Mouse (Mus musculus) layer of hippocampus, postnatal 10 days (tissue): ENCODE results near the gene Igf1r. TPM values are rescaled to one million over a fixed set of nuclear protein-coding genes. Genes with fewer than 3 reads are reported as not detected.
A peak's percentile ranks its signal among the peaks of the same experiment; 100 is the strongest.

Source experiments
- DNase-seq, 2 experiments: peaks; one replicate each; pipeline ENCODE4 v3.0.0; 2021; ENCODE audit warnings: low spot score in 2 of 2
- total RNA-seq, 2 experiments: library from RNA; stranded (reverse); gene quantifications; 2 replicates each; pipeline ENCODE4 v1.2.3; 2021

Igf1r gene
- total RNA-seq, 2 experiments from 2014 or later, result 34.3 to 34.5 TPM

- DNase-seq, result no peak
Observed at GRCm38 (mm10) chr7:68153269-68153668, 200.6 kb downstream of the Igf1r start.

DNA sequence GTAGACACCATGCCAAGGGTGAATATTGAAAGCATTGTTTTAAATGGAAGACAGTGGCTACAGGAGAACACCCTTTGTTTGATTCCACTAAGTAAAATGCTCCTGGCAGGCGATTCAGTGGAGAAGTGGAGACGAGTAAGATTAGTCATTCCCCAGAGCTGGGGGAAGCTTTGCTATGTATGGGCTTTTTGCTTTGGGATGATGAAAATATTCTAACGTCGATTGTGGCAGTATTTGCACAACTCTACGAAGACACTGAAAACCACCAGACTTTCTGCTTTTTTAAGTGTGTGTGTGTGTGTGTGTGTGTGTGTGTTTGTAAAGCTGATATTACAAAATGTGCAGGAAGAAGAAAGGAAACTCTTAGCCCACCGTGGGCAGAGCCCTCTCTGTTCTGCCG, 202.0 kb downstream of the Igf1r start:
- DNase-seq, result no peak

DNA sequence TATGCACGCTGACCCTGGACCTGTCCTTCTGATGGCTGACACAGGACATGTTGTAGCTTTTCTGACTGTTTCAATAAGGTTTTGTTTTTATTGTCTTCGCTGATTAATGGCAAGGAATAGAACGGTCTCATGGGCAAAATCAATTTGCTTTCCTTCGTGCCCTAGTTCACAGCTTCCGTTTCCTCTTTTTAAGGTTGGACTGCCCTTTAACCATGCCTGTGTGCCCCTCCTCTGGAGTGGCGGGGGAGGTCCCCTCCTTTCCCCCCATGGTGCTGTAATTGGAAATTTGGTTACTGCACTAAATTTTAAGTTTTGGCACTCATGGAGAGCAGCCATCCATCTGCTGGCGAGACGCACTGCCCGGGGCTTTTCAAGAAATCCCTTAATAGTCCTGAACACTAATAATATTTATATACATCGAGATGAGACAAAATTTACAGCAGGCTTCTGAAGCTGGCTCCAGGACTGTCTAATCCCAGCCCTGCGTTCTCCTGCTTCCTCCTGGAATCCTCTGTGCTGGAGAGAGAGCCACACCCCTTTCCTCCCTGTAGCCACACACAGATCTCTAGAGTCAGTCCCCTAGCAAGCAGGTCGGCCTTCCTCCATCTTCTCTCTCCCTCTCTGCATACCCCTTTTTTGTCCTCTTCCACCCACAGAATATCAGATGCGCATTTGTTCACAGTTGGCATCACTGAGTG, 207.6 kb downstream of the Igf1r start:
- no peak for DNase-seq

DNA sequence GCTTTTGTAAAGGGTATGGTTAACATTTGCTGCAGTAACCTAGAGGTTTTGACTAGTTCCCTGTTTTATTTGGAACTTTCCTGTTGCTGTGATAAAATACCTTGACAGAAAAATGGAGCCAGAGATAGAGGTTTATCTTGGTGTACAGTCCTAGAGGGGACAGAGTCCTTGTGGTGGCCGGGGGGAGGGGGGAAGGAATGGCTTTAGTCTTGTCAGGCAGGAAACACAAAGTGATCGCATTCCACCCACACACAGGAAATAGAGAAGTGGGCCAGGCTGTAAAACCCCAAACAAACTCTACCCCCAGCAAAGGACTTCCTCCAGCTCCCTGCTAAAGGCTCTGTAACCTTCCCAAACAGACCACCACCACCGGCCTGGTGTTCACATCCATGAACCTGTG, 211.4 kb downstream of the Igf1r start:
- no peak for DNase-seq

- peak; percentile 22 to 31 for DNase-seq
Observed at GRCm38 (mm10) chr7:68172776-68173175, 220.1 kb downstream of the Igf1r start.

GRCm38 (mm10) chr7:68179672-68180071, 227.0 kb downstream of the Igf1r start:
- DNase-seq, result no peak

DNA sequence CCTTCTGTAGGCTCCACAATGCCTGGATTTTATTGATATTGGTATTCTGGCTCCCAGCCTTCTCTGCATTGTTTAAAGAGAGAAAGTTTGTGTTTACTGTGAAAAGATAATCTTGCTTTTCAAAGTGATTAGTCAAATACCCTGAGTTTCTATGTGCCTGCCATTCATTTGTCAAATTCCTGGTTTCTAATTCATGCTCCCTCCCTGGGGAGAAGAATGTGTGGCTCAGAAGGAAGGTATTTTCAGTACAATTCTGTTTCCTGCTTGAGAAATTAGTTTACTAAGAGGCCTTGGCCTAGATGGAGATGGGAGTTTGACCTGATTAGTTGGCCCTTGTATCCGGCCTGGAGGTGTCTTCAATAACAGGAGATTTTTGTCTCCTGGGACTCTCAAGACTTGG, 228.5 kb downstream of the Igf1r start:
- DNase-seq, result no peak

GRCm38 (mm10) chr7:68182025-68182424, 229.4 kb downstream of the Igf1r start:
- no peak for DNase-seq

DNA sequence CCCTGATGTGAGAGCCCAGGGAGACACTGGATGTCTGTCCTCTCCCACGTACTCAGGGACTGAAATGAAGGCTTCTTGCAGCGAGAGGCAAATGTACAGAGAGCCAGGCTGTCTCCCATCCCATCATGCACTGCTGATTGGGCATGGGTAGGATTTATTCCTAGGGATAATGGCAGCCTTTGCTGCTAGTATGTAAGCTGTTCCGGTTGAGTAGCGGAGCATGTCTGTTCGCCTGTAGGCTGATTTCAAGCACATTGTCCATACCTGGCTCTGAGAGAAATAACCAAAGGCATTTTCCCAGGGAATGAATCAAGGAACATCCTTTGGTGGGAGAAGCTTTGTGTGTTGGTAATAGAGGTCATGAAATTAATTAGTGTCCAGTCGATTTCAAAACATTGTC, 230.1 kb downstream of the Igf1r start:
- DNase-seq, result no peak

DNA sequence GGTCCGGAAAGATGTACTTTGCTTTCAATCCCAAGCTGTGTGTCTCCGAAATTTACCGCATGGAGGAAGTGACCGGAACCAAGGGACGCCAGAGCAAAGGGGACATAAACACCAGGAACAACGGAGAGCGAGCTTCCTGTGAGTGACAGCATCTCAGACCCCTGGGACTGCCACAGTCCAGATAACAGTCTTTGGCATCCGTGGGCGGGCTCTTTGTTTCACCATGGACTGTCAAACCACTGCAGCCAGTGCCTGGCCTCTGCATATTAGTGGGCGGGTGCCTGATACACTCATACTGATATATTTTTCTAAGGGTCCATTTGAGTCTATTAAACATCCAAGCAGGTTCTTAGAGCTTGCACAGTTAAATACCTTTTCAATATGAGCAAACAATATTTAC, 230.8 kb downstream of the Igf1r start:
- no peak for DNase-seq

- no peak for DNase-seq
Observed at GRCm38 (mm10) chr7:68189211-68189610, 236.6 kb downstream of the Igf1r start.

GRCm38 (mm10) chr7:68189691-68190456, 237.2 kb downstream of the Igf1r start:
- DNase-seq, result no peak

DNA sequence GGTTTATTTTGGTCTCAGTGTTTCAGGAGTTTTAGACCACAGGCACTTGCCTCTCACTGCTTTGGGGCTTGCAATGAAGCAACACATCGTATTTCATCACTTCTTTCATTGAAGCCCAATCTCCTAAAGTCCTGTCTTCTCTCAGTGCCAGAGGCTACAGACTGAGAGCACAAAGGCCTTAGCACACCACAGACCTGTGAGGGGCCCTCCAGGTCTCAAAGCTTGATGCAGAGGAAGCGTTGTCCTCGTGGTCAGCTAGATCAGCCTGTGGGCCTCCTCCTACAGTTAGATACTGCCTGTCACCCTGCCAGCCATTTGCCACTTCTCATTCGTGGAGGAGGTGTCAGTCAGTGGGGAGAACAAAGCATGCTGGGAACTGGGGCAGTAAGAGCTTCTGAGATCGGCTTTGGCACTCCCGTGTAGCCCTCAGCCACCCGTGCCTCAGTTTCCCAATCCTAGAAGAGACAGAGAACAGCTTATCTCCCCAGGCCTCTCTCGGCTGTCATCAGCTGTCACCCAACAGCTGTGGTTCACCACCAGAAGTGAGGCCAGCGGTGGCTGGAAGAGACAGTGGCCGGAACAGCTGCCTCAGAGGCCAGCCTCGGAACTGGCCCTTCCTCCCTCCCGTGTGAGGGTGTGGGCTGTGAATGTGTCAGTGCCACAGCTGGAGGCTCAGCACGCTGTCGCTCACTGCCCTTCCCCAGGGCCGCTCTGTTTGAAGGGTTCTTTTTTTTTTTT, 241.5 kb downstream of the Igf1r start:
- DNase-seq, result no peak

DNA sequence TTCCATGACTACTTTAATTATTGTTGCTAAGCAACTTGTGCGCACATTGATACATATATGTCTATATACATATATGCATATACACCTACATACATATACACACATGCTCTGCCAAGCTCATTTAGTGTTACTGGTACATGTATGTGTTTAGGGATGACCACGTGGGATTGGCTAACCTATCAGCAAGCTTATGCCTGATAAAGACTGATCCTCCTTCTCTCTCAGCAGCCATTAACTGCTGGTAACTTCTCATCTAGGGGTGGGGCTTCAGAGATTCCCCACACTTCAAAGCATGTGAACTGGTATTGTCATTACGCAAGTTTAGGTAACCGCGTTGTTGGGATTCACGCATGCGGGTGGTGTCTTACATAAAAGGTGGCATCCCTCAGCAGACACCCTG, 247.0 kb downstream of the Igf1r start:
- DNase-seq, result no peak

DNA sequence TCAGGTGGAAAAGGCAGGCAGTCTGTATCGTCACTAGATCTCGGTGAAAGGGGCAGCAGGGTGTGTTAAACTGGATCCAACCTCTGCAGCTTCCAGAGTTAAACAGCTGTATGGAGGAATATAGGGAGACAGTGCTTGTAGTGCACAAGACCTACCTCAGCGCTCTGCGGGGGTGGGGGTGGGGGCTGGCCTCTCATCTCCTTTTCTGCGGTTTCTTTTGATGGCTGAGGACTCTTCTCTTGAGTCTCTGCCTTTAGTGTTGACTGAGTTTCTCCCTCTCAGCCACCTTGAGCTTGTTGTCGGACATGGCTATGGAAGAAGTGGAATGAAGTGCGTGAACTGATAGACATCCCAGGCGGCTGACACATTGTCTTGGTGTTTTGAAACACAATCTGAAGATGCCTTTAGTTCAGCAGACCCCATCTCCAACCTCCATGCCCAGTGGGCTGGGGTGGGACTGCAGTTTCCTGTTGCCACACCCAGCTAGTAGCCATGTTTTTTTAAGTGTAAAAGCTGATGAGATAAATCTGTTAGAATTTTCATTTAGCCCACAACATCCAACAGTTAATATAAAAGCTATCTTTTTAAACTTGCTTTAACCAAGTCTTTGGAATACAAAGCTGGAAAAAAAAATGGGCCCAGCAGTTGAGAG, 253.3 kb downstream of the Igf1r start:
- no peak for DNase-seq

GRCm38 (mm10) chr7:68209039-68209438, 256.4 kb downstream of the Igf1r start:
- DNase-seq, result no peak

- DNase-seq, result no peak
Observed at GRCm38 (mm10) chr7:68210417-68210816, 257.8 kb downstream of the Igf1r start.

DNA sequence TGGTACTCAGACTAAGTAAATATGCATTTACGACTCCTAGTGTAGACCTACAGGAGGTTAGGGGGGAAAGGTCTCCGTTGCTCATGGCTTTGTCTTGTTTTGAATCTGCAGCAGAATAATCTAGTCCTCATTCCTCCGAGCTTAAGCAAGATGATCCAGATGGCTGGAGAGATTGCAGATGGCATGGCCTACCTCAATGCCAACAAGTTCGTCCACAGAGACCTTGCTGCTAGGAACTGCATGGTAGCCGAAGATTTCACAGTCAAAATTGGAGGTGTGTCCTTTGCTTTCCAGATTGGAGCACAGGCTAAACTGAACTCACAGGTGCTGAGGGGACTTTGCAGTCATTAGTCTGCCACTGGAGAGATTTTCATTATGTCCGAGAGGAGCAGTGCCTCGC, 259.3 kb downstream of the Igf1r start:
- DNase-seq, result no peak

DNA sequence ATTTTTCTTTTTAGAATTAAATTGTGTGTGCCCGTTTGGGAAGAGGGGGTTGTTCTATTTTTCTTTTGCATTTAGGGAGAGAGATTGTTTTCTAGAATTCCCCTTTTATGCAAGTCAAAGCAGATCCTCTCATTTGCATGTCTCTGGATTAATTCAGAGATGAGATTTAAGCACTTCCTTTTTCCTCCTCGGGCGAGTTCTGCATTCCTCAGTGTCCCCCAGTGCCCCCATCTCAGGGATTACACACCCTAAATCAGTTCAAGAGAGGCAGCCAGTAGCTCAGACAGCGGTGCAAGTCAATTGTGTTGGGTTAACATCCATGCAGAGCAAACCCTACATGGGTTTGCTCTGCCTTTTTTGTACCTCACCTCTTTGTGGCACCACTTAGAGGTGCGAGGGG, 261.2 kb downstream of the Igf1r start:
- DNase-seq, result no peak

DNA sequence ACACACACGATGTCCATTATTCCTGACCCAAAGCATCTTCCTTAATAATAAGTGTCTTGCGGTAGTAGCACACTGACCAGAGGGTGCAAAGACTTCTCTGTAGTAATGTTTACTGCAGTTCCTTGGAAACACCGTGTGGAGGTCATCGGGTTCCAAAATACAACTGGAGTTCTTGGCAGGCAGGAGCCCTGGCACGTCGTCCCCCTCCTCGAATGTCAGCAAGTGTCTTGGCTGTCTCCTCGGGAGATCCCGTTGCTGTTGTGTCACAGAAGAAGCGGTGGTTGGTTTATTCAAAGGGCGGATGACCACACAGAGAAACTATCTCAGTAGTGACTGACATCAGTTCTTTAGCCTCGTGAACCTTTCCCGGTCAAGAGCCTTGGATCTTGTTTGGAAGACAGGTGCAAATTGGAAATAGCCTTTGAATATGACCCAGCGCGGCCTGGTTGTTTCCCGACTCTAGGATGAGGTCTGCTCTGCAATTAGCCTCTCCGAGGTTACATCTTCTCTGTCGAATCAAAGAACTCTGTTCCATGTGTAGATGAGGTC, 263.0 kb downstream of the Igf1r start:
- no peak for DNase-seq

GRCm38 (mm10) chr7:68218879-68219278, 266.3 kb downstream of the Igf1r start:
- no peak for DNase-seq
